Mouse (Mus musculus): ENCODE measurements around the gene Rabl3.

DNA sequence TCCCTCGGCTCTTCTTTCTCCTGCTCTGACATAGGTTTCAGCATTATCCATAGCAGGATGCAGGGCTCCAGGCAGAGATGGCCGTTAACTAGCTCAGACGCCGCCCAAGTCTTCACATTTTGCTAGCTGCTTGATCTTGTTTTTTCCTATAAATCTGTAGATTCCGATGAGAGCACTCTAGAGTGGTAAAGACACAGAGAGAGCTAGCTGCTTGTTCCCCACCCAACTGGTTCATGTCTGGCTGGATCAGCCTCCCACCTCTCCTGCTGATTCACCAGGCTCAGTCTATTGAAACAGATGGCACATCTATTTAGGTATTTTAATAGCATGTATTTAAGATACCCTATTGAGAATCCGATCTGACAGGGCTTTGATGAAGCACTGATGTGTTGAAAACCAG, 44.7 kb upstream of the Rabl3 start:
- no peak for TF ChIP-seq ZC3H11A (IDR thresholded peaks at IDR 0.05; ENCODE audit: borderline replicate concordance, low read depth, low read length)
- TF ChIP-seq ZNF384 (IDR thresholded peaks at IDR 0.05; ENCODE audit: low read depth, low read length), result no peak

Measured in ES-E14 (cell line).